In the genomic region with DNA sequence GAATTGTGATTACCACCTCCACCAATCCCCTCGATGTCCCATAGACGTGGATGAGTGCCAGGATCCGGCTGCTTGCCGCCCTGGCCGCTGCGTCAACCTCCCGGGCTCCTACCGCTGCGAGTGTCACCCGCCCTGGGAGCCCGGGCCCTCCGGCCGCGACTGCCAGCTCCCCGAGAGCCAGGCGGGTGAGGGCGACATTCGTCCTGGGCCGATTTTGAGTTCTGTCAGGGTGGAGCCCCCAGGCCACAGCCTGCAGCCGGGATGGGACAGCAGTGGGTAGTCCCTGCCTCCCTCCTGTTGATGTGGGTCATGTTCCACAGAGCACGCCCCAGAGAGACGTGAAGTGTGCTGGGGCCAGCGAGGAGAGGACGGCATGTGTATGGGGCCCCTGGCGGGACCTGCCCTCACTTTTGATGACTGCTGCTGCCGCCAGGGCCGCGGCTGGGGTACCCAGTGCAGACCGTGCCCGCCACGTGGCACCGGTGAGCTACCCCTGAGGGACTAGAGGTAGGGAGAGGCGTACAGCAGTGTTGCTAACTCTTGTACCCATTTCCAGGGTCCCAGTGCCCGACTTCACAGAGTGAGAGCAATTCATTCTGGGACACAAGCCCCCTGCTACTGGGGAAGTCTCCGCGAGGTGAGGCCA, we compare ENCODE assay signal across 8 mouse cellular contexts. TPM values are rescaled to one million over a fixed set of nuclear protein-coding genes. Genes with fewer than 3 reads are reported as not detected.
A peak's percentile ranks its signal among the peaks of the same experiment; 100 is the strongest.
DNase-seq lines count a peak whose midpoint lies in the region; ATAC-seq lines count a peak whose summit lies in the region.

No protein-coding gene starts in this region.

- H3K9ac ChIP-seq in heart, embryonic 12.5 days: peak overlapping the region; percentile 66

- no peak overlapping the region for H3K27ac ChIP-seq in heart, embryonic 12.5 days (ENCODE audit: poor library complexity, severe bottlenecking)
- H3K27ac ChIP-seq in embryonic facial prominence, embryonic 10.5 days (replicated peaks): peak overlapping the region; percentile 37; the same call in 1 of the 2 replicates
- H3K27ac ChIP-seq in hindbrain, embryonic 10.5 days: peak overlapping the region; percentile 50; the same call in 1 of the 2 replicates
- no peak overlapping the region; the same call in 1 of the 2 replicates for H3K27ac ChIP-seq in midbrain, embryonic 10.5 days (replicated peaks)

- peak overlapping the region; percentile 71 for H3K4me2 ChIP-seq in heart, embryonic 12.5 days

- peaks cover 60% of the 10 kb centered on the region for H3K36me3 ChIP-seq in heart, embryonic 12.5 days
- H3K36me3 ChIP-seq in embryonic facial prominence, embryonic 10.5 days (replicated peaks): peaks cover 54% of the 10 kb centered on the region
- peaks cover 51% of the 10 kb centered on the region for H3K36me3 ChIP-seq in hindbrain, embryonic 10.5 days
- H3K36me3 ChIP-seq in midbrain, embryonic 10.5 days: peaks cover 49% of the 10 kb centered on the region

- WGBS in heart, embryonic 12.5 days: 15% methylated on average over 36 of the region's 36 CpGs
- WGBS in embryonic facial prominence, embryonic 10.5 days: 13% methylated on average over 36 of the region's 36 CpGs
- WGBS in hindbrain, embryonic 10.5 days: 11% methylated on average over 36 of the region's 36 CpGs
- WGBS in midbrain, embryonic 10.5 days: 14% methylated on average over 36 of the region's 36 CpGs

- H3K4me1 ChIP-seq in heart, embryonic 12.5 days (replicated peaks): peaks cover 16% of the 10 kb centered on the region
- H3K4me1 ChIP-seq in embryonic facial prominence, embryonic 10.5 days: peaks cover 21% of the 10 kb centered on the region
- H3K4me1 ChIP-seq in hindbrain, embryonic 10.5 days (replicated peaks): peaks cover 20% of the 10 kb centered on the region
- H3K4me1 ChIP-seq in midbrain, embryonic 10.5 days: peaks cover 17% of the 10 kb centered on the region

- peak overlapping the region; percentile 39 for H3K4me3 ChIP-seq in heart, embryonic 12.5 days
- peak overlapping the region; percentile 50 for H3K4me3 ChIP-seq in embryonic facial prominence, embryonic 10.5 days
- H3K4me3 ChIP-seq in hindbrain, embryonic 10.5 days: peak overlapping the region; percentile 40
- H3K4me3 ChIP-seq in midbrain, embryonic 10.5 days: peak overlapping the region; percentile 45

- ATAC-seq in heart, embryonic 12.5 days (ENCODE audit: insufficient number of reproducible peaks, low FRiP score): peak; percentile 19; the same call in 1 of the 2 replicates
- ATAC-seq in monocyte, adult 5-6 weeks (replicated peaks; ENCODE audit: insufficient number of reproducible peaks, low FRiP score, low TSS enrichment, poor library complexity, severe bottlenecking): no peak
- ATAC-seq in megakaryocyte, adult 5-6 weeks (ENCODE audit: poor library complexity, severe bottlenecking): no peak

- peaks cover 77% of the 10 kb centered on the region for H3K27me3 ChIP-seq in heart, embryonic 12.5 days (replicated peaks)
- H3K27me3 ChIP-seq in embryonic facial prominence, embryonic 10.5 days (replicated peaks; ENCODE audit: low read depth, poor library complexity, severe bottlenecking): peaks cover 71% of the 10 kb centered on the region
- H3K27me3 ChIP-seq in hindbrain, embryonic 10.5 days (ENCODE audit: insufficient read depth, poor library complexity, severe bottlenecking): peaks cover 78% of the 10 kb centered on the region
- H3K27me3 ChIP-seq in midbrain, embryonic 10.5 days (ENCODE audit: low read depth, poor library complexity, severe bottlenecking): peaks cover 78% of the 10 kb centered on the region

- no peaks in the 10 kb centered on the region for H3K9me3 ChIP-seq in heart, embryonic 12.5 days (replicated peaks)
- H3K9me3 ChIP-seq in embryonic facial prominence, embryonic 10.5 days: no peaks in the 10 kb centered on the region
- H3K9me3 ChIP-seq in hindbrain, embryonic 10.5 days: no peaks in the 10 kb centered on the region
- H3K9me3 ChIP-seq in midbrain, embryonic 10.5 days (replicated peaks): no peaks in the 10 kb centered on the region

- DNase-seq in heart, adult 8-10 months (ENCODE audit: low spot score): no peak
- peak; percentile 42 for DNase-seq in embryonic facial prominence, embryonic 10.5 days (ENCODE audit: low spot score)
- peak; percentile 18 for DNase-seq in hindbrain, embryonic 10.5 days (ENCODE audit: low spot score)
- DNase-seq in midbrain, embryonic 10.5 days (ENCODE audit: low spot score): no peak
- no peak for DNase-seq in natural killer cell, adult 2 months (ENCODE audit: low spot score in 2 of 2)

RNA-seq across cellular contexts. Expression of a gene that starts 14.1 kb away (rescaled TPM):
- polyA plus RNA-seq in heart, embryonic 12.5 days (2016; fragmentation: Nextera tagmentation; extraction: Ambion mirVana): 68.1 and 68.9 TPM in 2 replicates
- total RNA-seq in heart, adult 8-10 months (2022): 10 to 100 TPM; 63.3 to 70.6 (median 67.2) TPM
- polyA plus RNA-seq in embryonic facial prominence, embryonic 10.5 days (2016; fragmentation: Nextera tagmentation; extraction: Ambion mirVana): 72.0 and 74.9 TPM in 2 replicates
- 68.2 and 69.5 TPM in 2 replicates for polyA plus RNA-seq in hindbrain, embryonic 10.5 days (2016; fragmentation: Nextera tagmentation; extraction: Ambion mirVana)
- 68.3 and 71.3 TPM in 2 replicates for polyA plus RNA-seq in midbrain, embryonic 10.5 days (2016; fragmentation: Nextera tagmentation; extraction: Ambion mirVana)
- total RNA-seq in monocyte, adult 5-6 weeks (2017): 37.3 to 55.9 TPM (median 44.9 TPM) in 3 replicates
- 20.2 and 21.8 TPM in 2 replicates for total RNA-seq in megakaryocyte, adult 5-6 weeks (2015)
- total RNA-seq in megakaryocyte, adult 5-6 weeks (2017): 30.9 and 41.5 TPM in 2 replicates

RNA-seq across cellular contexts. Expression of a gene that starts 16.4 kb away (rescaled TPM):
- 24.3 and 27.7 TPM in 2 replicates for polyA plus RNA-seq in heart, embryonic 12.5 days (2016; fragmentation: Nextera tagmentation; extraction: Ambion mirVana)
- 10 to 100 TPM; 28.2 to 33.1 (median 31.7) TPM for total RNA-seq in heart, adult 8-10 months (2022)
- polyA plus RNA-seq in embryonic facial prominence, embryonic 10.5 days (2016; fragmentation: Nextera tagmentation; extraction: Ambion mirVana): 3.4 and 3.5 TPM in 2 replicates
- polyA plus RNA-seq in hindbrain, embryonic 10.5 days (2016; fragmentation: Nextera tagmentation; extraction: Ambion mirVana): 2.7 and 6.9 TPM in 2 replicates
- polyA plus RNA-seq in midbrain, embryonic 10.5 days (2016; fragmentation: Nextera tagmentation; extraction: Ambion mirVana): 2.9 and 3.1 TPM in 2 replicates
- total RNA-seq in monocyte, adult 5-6 weeks (2017): 1.2 to 9.7 TPM (median 2.2 TPM) in 3 replicates
- total RNA-seq in megakaryocyte, adult 5-6 weeks (2015): 1.5 TPM in 1 of 2 replicates, not detected in the other
- total RNA-seq in megakaryocyte, adult 5-6 weeks (2017): 0.18 and 2.8 TPM in 2 replicates

RNA-seq across cellular contexts. Expression of a gene that starts 27.7 kb away (rescaled TPM):
- 78.9 and 81.3 TPM in 2 replicates for polyA plus RNA-seq in heart, embryonic 12.5 days (2016; fragmentation: Nextera tagmentation; extraction: Ambion mirVana)
- 10 to 100 TPM; 22.8 to 26.9 (median 24.2) TPM for total RNA-seq in heart, adult 8-10 months (2022)
- polyA plus RNA-seq in embryonic facial prominence, embryonic 10.5 days (2016; fragmentation: Nextera tagmentation; extraction: Ambion mirVana): 147 and 151 TPM in 2 replicates
- polyA plus RNA-seq in hindbrain, embryonic 10.5 days (2016; fragmentation: Nextera tagmentation; extraction: Ambion mirVana): 149 and 192 TPM in 2 replicates
- polyA plus RNA-seq in midbrain, embryonic 10.5 days (2016; fragmentation: Nextera tagmentation; extraction: Ambion mirVana): 141 and 160 TPM in 2 replicates
- total RNA-seq in monocyte, adult 5-6 weeks (2017): 33.1 to 54.4 TPM (median 45.1 TPM) in 3 replicates
- 95.7 and 114 TPM in 2 replicates for total RNA-seq in megakaryocyte, adult 5-6 weeks (2015)
- 65.5 and 78.8 TPM in 2 replicates for total RNA-seq in megakaryocyte, adult 5-6 weeks (2017)

RNA-seq across cellular contexts. Expression of a gene that starts 31.0 kb away (rescaled TPM):
- 121 and 123 TPM in 2 replicates for polyA plus RNA-seq in heart, embryonic 12.5 days (2016; fragmentation: Nextera tagmentation; extraction: Ambion mirVana)
- 100 to 1,000 TPM; 145 to 158 (median 149) TPM for total RNA-seq in heart, adult 8-10 months (2022)
- polyA plus RNA-seq in embryonic facial prominence, embryonic 10.5 days (2016; fragmentation: Nextera tagmentation; extraction: Ambion mirVana): 7.9 and 8.0 TPM in 2 replicates
- polyA plus RNA-seq in hindbrain, embryonic 10.5 days (2016; fragmentation: Nextera tagmentation; extraction: Ambion mirVana): 9.7 and 10.1 TPM in 2 replicates
- polyA plus RNA-seq in midbrain, embryonic 10.5 days (2016; fragmentation: Nextera tagmentation; extraction: Ambion mirVana): 9.3 and 9.5 TPM in 2 replicates
- total RNA-seq in monocyte, adult 5-6 weeks (2017): 141 to 192 TPM (median 174 TPM) in 3 replicates
- total RNA-seq in megakaryocyte, adult 5-6 weeks (2015): 30.8 and 31.0 TPM in 2 replicates
- total RNA-seq in megakaryocyte, adult 5-6 weeks (2017): 118 and 119 TPM in 2 replicates

RNA-seq across cellular contexts. Expression of a gene that starts 52.9 kb away (rescaled TPM):
- polyA plus RNA-seq in heart, embryonic 12.5 days (2016; fragmentation: Nextera tagmentation; extraction: Ambion mirVana): 0.17 TPM in 1 of 2 replicates, not detected in the other
- not detected for total RNA-seq in heart, adult 8-10 months (2022)
- polyA plus RNA-seq in embryonic facial prominence, embryonic 10.5 days (2016; fragmentation: Nextera tagmentation; extraction: Ambion mirVana): 0.19 and 0.23 TPM in 2 replicates
- polyA plus RNA-seq in hindbrain, embryonic 10.5 days (2016; fragmentation: Nextera tagmentation; extraction: Ambion mirVana): 0.16 and 0.21 TPM in 2 replicates
- 0.20 TPM in 1 of 2 replicates, not detected in the other for polyA plus RNA-seq in midbrain, embryonic 10.5 days (2016; fragmentation: Nextera tagmentation; extraction: Ambion mirVana)
- total RNA-seq in monocyte, adult 5-6 weeks (2017): 1.3 TPM in 2 of 3 replicates, not detected in the other
- not detected in 2 replicates for total RNA-seq in megakaryocyte, adult 5-6 weeks (2015)
- not detected in 2 replicates for total RNA-seq in megakaryocyte, adult 5-6 weeks (2017)

Comparison
In these comparisons a context has a peak if more than half of its experiments do, and no peak if none do; other contexts are left out.
1. H3K27ac ChIP-seq: peak in embryonic facial prominence, embryonic 10.5 days (single experiment) and hindbrain, embryonic 10.5 days (single experiment); none in heart, embryonic 12.5 days (single experiment) and midbrain, embryonic 10.5 days (single experiment).
2. DNase-seq: peak in embryonic facial prominence, embryonic 10.5 days (single experiment) and hindbrain, embryonic 10.5 days (single experiment); none in heart, adult 8-10 months (single experiment), midbrain, embryonic 10.5 days (single experiment) and natural killer cell, adult 2 months (0 of 2).
3. Peak in every context shown above with its lines, with median percentiles within 50 percentile points of each other: H3K4me3 ChIP-seq.